Mouse (Mus musculus) cerebellum, postnatal 4 days (tissue): ENCODE results near the gene Rita1.

Source experiments
- DNase-seq, 2 experiments: peaks; one replicate each; pipeline ENCODE4 v3.0.0; 2022; ENCODE audit warnings: low spot score in 2 of 2, mixed read lengths in 1 of 2

Gene Rita1

GRCm38 (mm10) chr5:120612442-120612821 lies at the start of gene Rita1, which contains the start of gene Ddx54:
Rita1 (minus strand) TSS chr5:120612589.
Ddx54 (plus strand) TSS chr5:120612739.
- peak; percentile 92 to 96 for DNase-seq

- DNase-seq, result no peak
Measured at GRCm38 (mm10) chr5:120660816-120661215, 48.4 kb upstream of the Rita1 start.

- DNase-seq, result no peak
Measured at GRCm38 (mm10) chr5:120656281-120656751, 43.9 kb upstream of the Rita1 start.

DNA sequence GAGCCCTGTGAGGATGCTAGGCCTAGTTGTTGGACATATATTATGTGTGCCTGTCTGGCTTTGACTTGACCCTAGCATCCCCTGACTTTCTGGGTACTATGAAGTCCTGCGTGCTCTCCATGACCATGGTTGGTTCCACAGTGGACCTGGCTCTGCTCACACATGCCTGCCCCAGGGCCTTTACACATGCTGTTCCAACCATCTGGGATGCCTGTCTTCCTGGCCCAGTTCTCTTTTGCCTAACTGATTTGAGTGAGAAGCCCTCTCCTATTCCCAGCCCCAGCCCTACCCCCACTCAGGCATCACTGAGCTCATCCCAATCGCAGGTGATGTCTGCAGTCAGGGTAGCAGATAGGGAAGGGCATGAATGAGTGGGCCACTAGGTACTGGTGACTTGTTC lies 41.5 kb upstream of the Rita1 start:
- no peak for DNase-seq

DNA sequence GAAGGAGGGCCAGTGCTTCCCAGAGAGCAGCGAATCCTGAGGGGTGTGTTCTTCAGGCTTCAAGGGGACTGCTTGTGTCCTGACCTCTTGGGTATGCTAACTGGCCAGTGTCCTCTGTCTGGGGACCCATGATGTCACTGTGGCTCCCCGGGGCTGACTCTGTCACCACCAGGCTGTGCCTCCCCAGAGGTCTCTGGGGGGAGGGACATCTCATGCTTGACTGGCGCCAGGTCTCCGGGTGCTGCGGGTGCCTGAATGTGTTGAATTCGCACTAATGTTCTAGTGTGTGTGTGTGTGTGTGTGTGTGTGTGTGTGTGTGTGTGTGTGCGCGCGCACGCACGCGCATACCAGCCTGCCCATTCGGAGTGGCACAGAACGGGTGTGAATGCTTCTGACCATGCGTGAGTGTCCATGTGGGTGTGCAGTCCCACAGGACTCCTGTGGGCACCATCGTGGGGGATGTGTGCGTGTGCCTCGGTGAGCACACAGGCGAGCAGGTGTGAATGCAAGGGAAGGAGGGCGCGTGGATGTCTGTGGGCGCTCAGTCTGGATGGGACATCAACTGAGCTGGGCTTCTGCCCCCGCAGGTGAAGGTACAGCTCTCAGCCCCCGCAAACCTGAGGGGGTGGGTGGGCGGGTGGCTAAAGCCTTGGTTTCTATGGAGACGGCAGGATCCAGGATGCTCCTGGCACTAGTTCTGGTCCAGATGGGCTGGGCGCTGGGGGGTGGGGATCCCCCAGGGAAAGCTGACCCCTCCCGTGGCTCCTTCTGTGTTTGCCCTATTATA lies 40.7 kb upstream of the Rita1 start:
- no peak for DNase-seq

DNA sequence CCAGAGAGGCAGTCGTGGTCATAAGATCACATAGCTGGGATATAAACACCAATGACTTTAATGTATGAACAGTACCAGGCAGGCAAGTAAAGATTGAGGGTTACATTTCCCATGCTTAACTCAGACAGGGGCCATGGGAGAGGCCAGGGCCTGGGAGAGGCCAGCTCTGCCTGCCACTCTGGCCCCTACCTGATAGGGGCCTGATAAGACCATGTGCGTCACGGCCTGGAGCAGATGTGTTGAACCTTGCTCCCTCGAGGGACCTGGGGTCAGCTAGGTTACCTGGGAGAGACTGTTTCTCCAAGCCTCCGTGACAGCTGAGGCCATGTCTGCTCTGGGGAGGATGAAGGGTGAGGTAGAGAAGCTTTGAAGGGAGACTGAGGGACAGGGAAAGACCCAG lies 38.8 kb upstream of the Rita1 start:
- no peak for DNase-seq

- DNase-seq, result no peak
Measured at GRCm38 (mm10) chr5:120649938-120650337, 37.5 kb upstream of the Rita1 start.

- DNase-seq, result no peak
Measured at GRCm38 (mm10) chr5:120649374-120649933, 37.1 kb upstream of the Rita1 start.

- peak in 1 of 2 experiments; percentile 54 for DNase-seq
Measured at GRCm38 (mm10) chr5:120648569-120649373, 36.4 kb upstream of the Rita1 start, which contains the start of gene Rasal1. Rasal1 (plus strand) TSS chr5:120648812.

- DNase-seq, result no peak
Measured at GRCm38 (mm10) chr5:120647814-120648491, 35.6 kb upstream of the Rita1 start.

DNA sequence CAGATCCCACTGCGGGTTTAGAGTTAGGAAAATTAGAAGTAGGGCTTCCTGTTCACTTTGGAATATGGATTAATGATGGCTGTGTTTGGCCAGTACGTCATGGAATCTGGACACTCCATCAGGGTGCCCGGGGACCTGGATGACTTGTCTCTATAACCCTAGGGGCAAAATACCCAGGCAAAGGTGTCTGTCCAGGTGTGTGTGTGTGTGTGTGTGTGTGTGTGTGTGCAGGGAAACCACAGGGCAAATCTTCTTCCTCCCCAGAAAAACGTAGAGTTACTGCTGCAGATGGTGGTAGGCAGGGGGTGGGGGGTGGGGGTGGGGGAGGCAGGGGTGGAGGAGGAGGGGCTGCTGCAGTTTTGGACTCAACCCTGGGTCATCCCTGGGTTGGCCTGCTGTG lies 35.0 kb upstream of the Rita1 start:
- no peak for DNase-seq

DNA sequence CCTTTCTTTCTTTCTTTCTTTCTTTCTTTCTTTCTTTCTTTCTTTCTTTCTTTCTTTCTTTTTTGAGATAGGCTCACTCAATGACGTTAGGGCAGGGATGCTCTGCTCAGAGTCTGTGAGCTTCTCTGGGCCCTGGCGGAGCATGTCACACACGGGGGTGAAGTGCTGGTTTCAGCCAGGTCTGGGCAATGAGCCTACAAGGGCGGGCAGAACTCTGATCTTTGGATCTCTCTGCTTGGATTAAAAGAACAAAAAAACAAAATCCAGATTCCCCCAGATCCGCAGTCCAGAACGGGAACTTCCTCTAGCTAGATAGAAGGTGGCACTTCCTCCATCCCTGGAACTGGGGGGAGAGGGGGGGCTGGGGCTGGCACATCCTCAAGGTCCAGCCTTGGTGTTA lies 33.5 kb upstream of the Rita1 start:
- DNase-seq, result no peak

DNA sequence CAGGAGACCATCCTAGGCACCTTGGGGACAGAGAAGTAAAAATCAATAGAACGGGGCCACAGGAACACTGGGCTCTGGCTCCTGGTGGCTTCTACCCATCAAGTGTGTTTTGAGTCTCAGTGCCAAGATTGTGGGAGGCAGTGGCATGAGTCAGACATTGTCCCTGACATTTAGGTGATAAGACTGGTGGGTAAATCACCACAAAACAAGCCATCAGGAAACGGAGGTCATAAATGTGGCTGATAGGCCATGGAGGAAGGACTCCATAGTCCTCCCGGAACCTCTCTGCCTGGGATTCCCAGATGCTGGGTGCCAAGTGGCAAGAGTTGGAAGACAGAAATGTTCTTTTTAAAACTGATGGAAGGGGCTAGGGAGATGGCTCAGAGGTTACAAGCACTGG lies 31.8 kb upstream of the Rita1 start:
- no peak for DNase-seq

DNA sequence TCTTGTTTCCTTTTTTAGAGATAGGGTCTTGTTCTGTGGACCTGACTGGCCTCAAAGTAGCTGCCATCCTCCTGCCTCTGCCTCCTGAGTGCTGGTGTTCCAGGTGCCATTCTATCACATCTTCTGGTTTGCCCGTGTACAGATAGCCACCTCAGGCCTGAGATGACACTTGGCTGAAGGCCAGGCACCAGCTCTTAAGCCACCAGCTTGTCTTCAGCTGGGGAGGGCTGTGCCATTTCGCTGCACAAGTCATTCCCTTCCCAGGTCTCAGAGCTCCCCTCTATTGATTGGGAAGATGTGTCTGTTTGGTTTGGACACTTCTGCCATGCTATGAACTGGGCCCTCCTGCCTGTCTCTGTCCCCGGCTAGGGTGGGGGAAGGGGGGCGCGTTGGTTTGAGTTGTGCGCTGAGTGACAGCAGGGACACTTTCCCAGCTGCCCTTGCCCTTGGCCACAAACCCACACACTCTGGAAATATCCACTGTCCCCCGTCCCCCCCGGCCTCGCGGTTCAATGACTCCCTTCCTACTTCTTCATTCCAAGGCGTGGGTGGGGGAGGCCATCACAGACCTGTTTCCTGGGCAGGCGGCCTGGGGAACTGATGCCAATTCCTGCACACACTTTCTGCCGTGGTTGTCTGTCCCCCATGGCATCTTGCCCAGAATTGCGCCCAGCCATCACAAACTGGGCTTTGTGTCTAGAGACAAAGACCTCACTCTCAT lies 31.1 kb upstream of the Rita1 start:
- DNase-seq, result no peak

GRCm38 (mm10) chr5:120640094-120640493 lies 27.7 kb upstream of the Rita1 start:
- no peak for DNase-seq

- DNase-seq, result no peak
Measured at GRCm38 (mm10) chr5:120635633-120636032, 23.2 kb upstream of the Rita1 start.

DNA sequence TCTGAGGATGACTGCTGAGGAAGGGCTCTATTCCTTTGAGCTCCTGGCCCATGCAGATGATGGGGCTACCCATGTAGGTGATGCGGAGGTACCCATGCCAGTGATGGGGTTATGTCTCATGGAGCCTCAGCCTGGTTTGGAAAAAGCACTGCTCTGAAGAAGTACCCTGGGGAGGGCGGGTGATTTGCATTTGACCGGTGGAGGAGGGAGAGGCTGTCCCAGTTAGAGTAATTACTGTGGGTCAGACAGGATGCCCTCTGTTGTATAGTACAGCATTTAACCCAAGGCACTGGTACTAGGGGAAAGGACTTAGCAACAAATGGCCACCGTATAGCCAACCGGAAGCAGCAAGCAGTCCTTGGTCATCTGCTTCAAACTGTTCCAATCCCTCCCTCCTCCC lies 22.5 kb upstream of the Rita1 start:
- no peak for DNase-seq

GRCm38 (mm10) chr5:120634131-120634530 lies 21.7 kb upstream of the Rita1 start, which contains the start of gene Cfap73:
Cfap73 (minus strand) TSS chr5:120634235.
- no peak for DNase-seq

GRCm38 (mm10) chr5:120631892-120632291 lies 19.5 kb upstream of the Rita1 start:
- no peak for DNase-seq

DNA sequence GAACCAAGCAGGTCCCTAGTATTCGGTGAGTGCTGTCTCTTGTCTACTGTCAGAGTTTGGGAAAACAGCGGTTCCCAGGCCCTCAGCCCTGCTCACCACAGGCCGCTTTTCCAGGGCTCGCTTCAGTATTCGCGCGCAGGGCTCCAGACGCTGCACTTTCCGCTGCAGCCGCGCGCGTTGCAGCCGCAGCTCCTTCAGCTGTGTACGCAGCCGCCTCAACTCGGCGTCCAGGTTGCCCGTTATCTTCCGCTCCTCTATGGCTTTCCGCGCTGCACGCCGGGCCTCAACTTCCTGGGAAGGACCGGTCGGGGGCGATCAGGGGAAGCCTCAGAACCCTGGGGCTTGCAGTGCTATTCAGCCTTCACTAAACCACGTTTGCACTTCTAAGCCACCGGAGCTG lies 18.7 kb upstream of the Rita1 start:
- no peak for DNase-seq

DNA sequence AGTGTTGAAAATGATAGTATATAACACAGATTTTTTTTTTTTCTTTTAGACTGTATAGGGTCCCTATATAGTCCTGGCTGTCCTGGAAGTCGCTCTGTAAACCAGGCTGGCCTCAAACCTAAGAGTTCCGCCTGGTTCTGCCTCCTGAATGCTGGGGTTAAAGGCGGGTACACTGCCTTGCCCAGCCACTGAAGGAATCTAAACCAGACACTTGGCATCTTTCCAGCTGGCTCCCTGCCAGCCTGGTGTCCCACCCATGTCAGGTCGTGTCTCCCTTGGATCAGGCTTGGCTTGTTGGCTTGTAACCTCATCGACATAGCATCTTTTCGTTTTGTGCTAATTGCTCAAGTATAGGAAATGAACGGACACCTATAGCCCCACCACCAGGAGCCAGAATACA lies 16.2 kb upstream of the Rita1 start:
- DNase-seq, result peak in 1 of 2 experiments; percentile 53
